Mouse (Mus musculus) retina, postnatal 7 days (tissue): ENCODE data around the gene Lnpep.
"Not testable (repeated sequence)": the region's sequence is repeated elsewhere in the genome, so short reads cannot be mapped to it uniquely, and the experiment has no call there.

Experiments used
- DNase-seq: peaks from one replicate; pipeline ENCODE4 v3.0.0-alpha.2; 2012; ENCODE audit warnings: low read depth, low spot score

The Lnpep gene

DNA sequence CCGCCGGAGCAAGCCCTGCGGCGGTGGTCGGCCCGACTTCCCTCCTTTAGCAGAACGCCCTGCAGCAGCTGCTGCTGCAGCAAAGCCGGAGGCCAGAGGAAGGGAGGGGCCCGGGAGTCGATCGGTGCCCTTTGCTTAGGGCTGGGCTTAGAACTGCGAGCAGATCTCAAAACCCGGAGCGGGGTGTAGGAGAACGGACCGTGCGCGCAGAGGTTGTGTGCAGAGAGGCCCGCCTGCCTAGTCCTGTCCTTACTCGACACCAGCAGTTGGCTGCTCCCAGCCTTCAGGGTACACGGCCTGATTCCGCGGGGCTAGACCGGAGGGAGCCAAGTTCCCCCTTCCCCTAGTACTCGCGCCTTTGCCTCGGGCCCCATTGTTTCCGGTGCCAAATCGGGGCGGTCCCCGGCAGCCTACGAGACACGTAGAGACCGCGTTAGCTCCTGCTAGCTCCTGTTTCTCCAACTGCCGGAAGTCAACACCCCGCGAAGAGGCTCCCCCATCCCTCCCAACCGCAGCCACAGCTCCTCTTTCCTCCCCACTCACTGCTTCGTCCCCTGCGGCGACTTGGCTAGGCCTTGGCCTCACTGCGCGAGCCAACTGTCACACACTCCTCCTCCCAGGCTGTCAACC is at the start of gene Lnpep:
Gene Lnpep, minus strand, starts transcription at position 94 of the 630 bp plus-strand sequence.
- peak; percentile 82 for DNase-seq

DNA sequence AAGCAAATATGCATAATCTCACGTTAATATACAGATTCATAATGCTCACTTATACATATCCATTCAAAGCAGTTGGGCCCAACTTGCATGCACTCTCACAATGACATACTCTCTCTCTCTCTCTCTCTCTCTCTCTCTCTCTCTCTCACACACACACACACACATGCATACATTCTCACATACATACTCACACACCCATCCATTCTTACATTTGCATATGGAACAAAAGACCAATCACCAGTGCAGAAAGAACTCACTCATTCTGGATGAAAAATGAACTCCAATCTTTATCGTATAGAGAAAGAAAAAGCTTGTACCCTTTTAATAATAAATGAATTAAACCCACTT is 31.0 kb upstream of the Lnpep start:
- DNase-seq, result no peak

DNA sequence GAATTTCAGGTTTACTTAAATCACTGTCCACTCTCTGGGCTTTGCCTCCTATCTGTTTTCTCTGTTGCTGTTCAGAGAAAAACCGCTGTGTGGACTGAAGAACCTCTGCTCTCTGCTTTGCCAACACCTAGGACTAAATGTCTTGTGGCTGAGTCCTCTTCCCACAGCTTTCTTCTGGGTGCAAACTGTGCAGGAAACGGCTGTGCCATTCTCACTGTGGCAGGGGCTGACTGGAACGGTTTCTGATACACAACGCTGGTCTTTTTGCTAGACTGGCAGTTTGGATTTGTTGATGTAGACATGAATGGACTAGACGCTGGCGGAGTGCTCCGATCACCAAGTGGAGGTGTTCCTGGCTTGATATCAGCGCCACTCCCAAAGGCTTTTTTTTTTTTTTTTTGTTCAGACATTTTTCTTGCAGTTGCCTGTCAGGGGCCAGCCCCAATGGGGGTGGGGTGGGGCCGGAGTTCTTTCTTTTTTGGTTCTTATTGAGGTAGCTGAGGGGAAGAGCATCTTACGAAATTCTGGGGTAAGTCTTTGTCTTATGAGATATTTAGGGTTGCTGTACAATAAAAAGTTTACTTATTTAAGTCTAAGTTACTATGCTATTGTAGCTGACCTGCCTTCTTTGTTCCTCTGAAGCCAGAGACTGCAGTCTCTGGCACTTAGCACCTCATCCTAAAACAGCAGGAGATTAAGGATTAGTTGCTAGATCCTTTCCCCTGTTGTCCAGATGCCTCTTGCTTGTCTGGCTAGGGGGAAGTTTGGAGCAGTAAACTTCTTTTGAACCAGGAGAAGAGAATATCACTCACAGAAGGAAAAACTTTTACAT is 30.4 kb upstream of the Lnpep start:
- DNase-seq, result no peak

DNA sequence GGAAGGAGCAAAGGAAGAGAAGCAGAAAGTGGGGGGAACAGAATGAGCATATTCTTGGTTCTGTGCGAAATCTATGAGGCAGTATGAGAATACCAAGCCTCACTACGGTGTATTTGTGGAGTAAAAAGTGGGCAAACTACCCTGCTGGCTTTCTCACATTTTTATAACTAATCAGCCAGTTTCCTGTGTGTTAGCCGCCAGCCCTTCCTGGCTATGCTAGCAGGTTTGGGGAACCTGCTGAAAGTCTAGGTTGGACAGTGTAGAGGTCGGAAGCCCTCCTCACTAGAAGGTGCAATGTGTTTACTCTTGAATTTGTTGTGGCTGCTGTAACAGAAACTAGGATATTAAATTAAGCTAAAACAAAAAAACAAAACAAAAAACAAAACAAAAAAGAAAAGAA is 27.7 kb upstream of the Lnpep start:
- DNase-seq, result no peak

DNA sequence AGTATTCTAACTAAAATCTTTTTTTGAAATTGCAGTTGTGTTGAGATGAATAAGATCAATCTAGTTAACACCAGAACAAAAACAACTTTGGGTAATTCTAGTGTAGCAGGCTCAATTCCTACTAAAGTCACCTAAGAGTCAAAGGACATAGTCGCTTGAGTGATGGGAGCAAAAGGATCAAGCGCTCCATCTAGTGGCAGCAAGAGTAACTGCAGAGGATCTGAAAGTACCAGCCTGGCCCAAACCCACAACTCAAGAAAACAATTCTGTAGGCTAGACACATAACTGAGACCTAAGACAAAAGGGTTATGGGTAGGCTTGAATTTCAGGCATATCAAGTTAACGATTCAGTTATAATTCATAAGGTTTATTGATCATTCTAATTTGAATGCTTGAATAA is 20.9 kb upstream of the Lnpep start:
- DNase-seq, result peak; percentile 43

DNA sequence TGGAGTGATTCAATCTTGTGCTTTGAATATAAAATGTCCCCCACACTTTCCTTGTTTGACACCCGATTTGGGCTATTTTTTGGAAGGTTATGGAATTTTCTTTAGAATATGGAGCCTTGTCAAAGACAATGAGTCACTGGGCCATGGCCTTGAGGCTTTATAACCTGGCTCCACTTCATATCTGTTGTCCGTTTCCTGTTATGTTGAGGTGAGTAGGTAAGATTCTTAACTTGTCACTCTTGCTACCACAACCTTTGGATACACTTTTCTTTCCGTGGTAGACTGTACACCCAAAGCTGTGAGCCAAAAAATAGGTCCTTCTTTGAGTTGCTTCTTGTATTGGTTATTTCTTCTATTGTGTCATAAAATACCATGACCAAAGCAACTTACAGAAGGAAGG is 12.5 kb upstream of the Lnpep start:
- no peak for DNase-seq

DNA sequence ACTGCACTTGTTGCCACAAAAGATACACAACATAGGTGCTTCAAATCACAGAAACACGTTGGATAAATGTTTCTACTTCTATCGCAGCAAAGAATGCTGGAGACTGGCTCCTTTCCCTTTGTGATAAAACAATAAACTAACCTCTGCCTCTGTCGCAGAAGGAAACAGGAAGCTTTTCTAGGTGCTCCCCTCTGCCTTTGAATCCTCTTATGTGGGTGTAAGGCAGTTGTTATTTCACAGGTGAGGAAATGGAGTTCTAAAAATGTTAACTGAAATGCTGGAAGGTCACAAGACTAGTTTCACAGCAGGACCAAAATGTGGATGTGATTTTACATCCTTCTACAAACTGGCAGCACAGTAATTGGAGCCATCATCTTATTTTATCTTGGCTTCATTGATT is 11.3 kb upstream of the Lnpep start:
- no peak for DNase-seq

DNA sequence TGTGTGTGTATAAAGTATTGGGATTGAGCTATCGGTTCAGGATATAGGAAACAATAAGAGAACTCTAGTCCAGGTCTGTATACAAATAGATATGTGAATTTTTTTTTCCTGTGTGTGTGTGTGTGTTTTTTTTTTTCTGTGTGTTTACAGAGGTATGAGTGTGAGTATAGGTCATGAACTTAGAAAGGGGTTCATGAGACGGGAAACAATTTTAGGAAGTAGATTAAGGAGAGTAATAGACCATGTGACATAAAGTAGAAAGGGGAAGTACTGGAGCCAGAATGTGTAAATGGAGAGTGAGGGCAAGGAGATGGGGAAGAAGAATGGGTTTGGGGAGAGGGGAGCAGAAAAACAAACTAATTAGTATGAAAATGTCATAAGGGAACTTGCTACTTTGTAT is 9.2 kb upstream of the Lnpep start:
- no peak for DNase-seq

DNA sequence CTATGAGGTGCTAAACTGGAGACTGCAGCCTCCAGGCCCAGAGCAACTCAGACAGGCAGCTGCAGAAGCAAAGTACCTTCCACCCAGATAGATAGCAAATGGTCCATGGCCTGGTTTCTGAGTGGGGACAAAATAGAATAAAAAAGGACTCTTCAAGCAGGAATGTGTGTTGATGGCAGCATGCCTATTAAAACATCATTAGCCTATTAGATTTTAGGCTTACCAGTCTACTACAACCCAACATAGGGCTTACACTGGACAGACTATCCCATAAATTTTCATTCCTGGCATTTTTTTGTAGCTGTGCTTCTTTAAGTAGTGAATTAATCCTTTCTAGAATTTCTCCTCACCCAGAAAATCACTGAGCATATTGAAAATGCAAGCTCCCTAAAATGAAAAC is 7.1 kb upstream of the Lnpep start:
- DNase-seq, result no peak

DNA sequence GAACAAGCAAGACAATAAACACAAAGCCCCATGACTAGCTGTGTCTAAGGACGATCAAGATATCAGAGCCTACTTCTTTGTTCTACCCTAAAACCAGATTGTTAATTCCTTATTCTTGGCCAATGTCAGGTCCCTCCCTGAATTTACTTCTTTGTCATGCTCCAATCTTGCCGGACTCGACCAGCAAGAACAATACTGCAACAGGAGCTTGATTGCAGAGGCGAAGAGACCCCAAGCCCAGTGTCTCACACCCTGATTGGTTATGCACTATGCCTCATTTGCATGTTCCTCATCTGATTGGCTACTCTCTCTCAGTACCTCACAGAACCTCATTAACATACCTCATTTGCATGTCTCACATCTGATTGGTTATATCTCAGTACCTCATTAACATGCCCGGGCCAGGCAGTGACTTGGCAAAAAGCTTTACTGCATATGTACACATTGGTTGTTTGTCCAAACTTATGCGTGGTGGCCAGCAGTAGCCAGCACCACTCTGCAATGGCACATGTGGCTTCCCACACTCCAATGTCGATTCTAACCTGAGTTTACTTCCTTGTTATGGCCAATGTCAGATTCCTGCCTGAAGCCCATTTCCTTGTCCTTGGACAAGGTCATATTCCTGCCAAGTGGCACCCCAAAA is 3.5 kb upstream of the Lnpep start:
- not testable (repeated sequence) for DNase-seq

DNA sequence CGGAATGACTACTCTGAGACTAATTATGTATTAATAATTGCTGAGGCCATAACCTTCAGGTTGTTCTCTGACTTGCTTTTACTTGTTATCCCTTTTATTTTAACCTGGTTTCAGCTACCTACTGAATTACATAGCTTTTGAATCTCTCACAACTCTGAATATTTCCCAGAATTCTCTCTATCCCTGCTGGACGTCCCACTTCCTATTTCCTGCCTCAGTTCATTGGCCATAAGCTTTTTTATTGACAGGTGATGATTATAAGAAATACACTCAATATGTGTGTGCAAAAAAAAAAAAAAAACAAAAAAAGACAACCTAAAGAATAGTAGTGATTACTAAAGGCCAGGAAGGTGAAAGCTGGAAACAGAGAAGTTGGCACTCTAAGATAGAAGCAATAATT is 2.7 kb upstream of the Lnpep start:
- DNase-seq, result no peak

DNA sequence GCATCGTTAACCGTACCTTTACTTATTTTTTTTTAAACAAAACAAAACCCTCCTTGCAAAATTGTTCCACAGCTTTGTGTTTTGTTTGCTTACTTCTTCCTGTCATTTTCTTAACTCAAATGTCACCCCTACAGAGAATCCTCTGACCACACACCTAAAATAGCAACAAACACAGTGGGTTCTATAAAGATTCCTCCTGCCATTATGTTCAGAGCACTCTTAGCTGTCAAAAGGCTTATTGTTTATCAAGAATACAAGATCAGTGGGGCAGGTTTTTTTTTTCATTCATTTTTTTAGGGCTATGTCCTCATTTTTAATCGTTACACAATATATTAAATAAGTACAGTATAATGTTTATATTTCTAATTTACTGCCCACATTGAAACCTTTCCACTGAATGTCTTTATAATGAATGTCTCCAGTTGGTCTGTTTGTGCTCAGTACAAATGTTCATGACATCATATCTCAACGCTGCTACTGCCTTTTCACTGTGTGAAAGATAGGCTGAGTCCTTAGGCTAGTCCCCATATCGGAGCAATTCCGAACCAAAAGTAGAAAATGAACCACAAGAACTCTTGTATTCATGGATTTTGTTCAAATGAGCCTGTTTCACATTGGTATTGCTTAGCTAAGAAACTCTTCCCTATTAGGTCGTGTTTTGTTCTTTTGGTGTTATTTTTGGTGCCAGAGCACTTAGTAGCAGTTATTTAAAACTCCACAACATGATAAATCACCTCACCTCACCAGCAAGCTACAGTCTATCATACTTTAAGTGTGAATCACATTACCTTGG is 1.2 kb upstream of the Lnpep start:
- no peak for DNase-seq

DNA sequence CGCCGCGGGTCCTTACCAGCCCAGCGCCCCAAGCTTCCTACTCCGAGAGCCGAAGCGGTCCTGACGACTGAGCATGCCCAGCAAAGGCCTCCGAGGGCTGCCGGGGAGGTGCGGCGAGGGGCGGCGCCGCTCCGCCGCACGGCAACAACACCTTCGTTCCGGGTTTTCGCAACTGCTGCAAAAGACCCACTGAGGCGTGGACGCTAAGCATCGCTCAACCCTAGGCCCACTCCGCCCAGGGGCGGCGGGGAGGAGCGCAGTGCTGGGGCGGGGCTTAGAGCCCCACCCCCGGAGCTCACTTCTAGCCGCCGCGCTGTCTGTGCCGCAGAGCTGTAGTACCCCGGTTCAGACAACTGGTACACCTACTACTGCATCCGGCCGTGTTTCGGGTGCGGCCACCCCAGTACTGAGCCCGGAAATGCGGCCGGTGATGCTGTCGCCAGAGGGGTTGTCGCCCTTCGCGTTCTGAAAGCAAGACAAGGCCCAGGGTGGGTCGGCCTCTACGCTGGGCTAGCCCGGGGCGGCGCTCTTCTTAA is 361 bp downstream of the Lnpep start:
- peak; percentile 83 for DNase-seq

DNA sequence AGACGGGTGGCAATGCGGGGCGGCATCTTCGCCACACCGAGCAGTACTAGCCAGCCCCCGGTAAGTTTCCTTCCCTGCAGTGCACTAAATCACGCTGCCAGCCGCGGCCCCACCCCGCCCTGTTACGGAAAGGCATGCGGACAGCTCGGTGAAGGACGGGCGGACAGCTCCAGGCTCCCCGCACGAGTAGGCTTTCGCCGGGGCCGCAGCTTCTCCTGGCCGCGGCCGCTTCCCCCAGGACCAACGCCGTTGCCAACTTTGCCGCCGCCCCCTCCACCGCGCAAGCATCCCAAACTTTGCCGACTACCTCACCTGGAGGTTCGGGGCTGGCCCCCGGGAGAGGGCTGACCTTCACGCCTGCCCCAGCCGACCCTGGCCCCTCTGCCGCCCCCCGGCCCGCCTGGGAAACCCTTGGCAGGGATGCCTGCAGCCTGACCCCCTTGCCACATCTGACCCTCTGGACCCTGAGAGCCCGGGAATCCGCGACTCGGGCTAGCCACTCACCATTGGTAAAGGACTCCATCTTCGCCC is 895 bp downstream of the Lnpep start:
- no peak for DNase-seq

DNA sequence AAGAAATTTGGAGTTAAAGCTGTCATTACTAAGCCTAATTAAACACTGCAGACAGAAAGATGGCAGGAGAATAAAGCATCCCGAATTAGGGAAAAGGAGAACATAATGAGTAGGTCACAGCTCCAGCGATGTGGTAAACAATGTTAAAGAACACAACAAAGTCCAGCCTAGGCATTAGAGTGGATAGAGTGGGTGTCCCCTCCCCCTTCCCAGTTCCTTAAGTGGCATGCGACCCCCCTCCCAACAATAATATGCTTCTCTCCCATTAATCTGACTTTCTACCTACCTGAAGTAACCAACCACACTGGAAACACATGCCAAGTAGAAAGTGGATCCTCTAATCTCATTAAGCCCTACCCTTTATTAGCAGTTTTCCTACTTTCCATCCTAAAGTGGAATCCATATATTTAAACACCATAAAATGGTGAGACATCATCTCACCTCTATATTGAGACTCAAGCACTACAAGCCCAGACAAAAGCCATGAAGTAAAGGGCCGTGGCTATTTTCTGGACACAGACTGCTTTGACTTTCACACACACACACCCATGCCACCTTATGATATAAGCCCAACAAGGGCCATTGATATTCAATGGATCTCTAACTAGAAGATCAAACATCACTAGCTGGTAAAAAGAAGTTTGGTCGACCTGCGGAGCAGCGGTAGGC is 1.5 kb downstream of the Lnpep start:
- no peak for DNase-seq

DNA sequence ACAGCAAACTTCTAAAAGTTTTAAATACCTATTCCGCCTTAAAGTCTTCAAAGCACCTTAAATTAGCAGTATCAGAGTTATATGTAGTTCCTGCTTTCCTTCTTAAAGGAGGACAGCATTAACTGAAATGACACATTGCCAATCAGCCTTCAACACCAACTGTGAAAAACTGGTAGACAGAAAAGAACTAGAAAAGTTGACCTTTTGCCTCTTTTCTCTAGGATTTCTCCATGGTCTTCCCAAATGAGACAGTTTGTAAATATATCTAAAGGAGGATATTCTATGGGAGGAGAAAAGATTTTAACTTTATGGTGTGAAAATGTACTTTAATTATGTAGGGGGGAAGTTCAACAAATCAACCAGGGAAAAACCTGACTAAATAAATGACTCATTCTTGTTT is 2.3 kb downstream of the Lnpep start:
- no peak for DNase-seq

DNA sequence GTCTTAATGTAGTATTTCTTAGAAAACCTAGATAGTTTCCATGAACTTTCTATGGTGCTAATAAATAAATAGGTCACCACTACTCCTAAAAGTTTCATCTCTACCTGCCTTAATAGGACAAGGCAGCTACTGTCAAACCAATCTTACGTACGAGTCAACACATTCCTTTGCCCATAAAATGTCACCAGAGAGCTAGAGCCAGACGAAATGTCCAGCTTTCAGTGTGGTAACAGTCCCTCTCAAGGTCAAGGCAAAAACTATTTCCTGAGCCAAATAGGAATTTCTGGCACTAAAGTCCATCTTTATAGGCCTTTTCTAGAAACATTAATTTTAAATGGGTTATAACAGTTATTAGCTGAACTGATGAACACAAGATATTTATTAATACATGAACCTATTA is 3.3 kb downstream of the Lnpep start:
- no peak for DNase-seq

DNA sequence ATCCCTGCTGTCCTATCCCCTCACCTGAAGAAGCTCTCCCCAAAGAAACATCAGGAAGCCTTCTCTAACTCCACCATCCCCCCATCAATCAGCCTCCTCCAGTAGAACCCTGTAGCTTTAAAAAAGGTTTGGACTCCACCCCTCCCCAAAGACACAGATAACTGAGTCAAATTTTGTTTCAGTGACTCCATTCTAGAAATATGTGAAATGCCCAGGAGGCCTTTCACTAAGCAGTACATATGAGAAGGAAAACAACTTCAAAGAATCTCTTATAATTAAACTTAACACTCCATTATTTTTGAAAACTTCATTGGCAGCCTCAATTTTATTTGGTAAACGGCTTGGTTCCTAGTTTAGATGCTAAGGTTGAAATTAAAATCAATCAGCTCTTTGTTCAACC is 6.4 kb downstream of the Lnpep start:
- no peak for DNase-seq

DNA sequence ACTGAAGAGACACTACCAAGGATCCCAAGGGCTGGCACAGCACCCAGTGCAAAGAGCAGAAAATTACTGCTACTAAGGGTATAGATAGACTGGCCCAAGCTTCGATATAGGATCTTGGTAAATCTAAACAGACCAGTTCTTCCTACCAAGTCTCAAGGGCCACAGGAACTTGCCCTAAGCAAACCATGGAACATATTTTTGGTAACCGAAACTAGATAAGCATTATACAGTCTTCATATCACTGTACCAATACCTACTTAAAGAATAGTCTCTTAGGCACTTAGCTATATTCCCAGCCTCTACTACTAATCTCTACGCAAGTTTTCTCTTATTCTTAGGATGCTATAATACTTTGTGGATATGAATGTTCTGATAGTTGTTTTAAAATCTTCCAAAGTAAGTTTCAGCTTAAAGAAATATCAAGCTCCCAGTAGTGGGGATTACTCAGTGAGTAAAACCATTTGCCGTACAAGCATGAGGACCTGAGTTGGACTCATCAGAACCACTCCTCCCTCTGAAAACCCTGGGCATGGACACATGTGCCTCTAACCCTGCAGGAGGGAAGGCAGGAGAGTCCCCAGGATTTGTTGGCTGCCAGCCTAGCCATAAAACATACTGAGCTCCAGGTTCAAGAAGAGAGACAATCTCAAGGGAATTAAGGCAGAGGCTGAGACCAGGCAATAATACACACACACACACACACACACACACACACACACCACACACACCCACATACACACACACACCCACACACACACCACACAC is 7.2 kb downstream of the Lnpep start:
- DNase-seq, result no peak

DNA sequence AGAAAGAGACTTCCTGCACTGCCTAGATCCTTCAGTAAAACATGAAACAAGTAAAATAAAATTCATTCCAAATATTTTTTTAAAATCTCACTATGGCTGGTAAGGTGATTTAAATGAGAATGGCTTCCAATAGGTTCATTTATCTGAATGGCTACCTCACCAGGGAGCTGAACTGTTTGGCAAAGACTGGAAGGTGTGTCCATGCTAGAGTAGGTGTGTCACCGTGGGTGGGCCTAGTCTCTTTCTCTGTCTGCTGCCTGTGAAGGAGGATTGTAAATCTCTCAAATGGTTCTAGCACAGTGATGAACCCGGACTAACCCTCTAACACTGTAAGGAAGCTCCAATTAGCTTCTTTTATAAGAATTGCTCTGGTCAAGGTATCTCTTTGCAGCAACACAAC is 12.5 kb downstream of the Lnpep start:
- no peak for DNase-seq
